ENCODE assay signal across 8 mouse cellular contexts in the genomic region with DNA sequence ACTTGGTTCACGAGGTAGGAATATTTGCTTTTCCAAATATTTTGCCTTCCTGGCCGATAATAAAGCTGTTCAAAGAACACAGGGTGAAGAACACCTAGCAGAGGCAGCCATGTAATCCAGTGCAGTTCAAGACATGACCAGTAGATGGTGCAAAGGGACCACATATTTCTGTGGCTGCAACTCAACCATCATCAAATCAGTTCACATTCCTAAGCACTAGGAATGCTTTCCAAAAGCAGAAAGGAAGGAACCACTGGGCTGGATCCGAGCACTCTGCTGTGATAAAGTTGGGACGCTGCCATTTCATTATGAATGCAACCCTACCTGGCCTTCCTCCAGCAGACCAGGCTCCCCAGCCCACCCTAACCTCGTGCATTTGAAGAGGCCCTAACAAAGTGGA.
DNase-seq lines count a peak whose midpoint lies in the region; ATAC-seq lines count a peak whose summit lies in the region.

No protein-coding gene starts in this region.

- intact Hi-C loops in left cerebral cortex, postnatal 10 days (cut with DNase I) = loop anchor here (5.0 to 10.0 kb wide), 2 partner anchors 221 to 898 kb away; no protein-coding TSS in a partner anchor

- no peaks in the 10 kb centered on the region for H3K27me3 ChIP-seq in liver, embryonic 12.5 days (replicated peaks)
- no peaks in the 10 kb centered on the region for H3K27me3 ChIP-seq in midbrain, embryonic 15.5 days (replicated peaks)

- no peak overlapping the region for H3K27ac ChIP-seq in liver, embryonic 12.5 days
- peak overlapping the region; percentile 22; the same call in 1 of the 2 replicates for H3K27ac ChIP-seq in midbrain, embryonic 15.5 days

- no peak for ATAC-seq in liver, embryonic 12.5 days
- ATAC-seq in midbrain, embryonic 15.5 days (replicated peaks) = peak; percentile 37

- peak; percentile 49 for DNase-seq in liver
- DNase-seq in cerebellum, postnatal 25 days = peak; percentile 80 to 88
- DNase-seq in frontal cortex, postnatal 25 days (ENCODE audit: low spot score in 2 of 2) = peak; percentile 71 to 87
- DNase-seq in induced T-regulatory cell, adult 2 months (ENCODE audit: low read depth) = peak; percentile 78
- DNase-seq in left cerebral cortex, postnatal 10 days (ENCODE audit: extremely low spot score in 1 of 2, low spot score in 2 of 2) = peak; percentile 74 to 85
- DNase-seq in spleen, adult 12 weeks (ENCODE audit: low spot score) = peak; percentile 14

- H3K4me1 ChIP-seq in liver, embryonic 12.5 days = no peaks in the 10 kb centered on the region
- H3K4me1 ChIP-seq in midbrain, embryonic 15.5 days = peaks cover 20% of the 10 kb centered on the region

- no peak overlapping the region for H3K4me2 ChIP-seq in liver, embryonic 12.5 days
- no peak overlapping the region for H3K4me2 ChIP-seq in midbrain, embryonic 15.5 days

- peaks cover 20% of the 10 kb centered on the region for H3K36me3 ChIP-seq in liver, embryonic 12.5 days
- H3K36me3 ChIP-seq in midbrain, embryonic 15.5 days (replicated peaks) = no peaks in the 10 kb centered on the region

- no peaks in the 10 kb centered on the region for H3K9me3 ChIP-seq in liver, embryonic 12.5 days (replicated peaks)
- H3K9me3 ChIP-seq in midbrain, embryonic 15.5 days = no peaks in the 10 kb centered on the region

- no peak overlapping the region for H3K4me3 ChIP-seq in liver, embryonic 12.5 days
- H3K4me3 ChIP-seq in midbrain, embryonic 15.5 days = no peak overlapping the region

- H3K9ac ChIP-seq in liver, embryonic 12.5 days = no peak overlapping the region
- no peak overlapping the region for H3K9ac ChIP-seq in midbrain, embryonic 15.5 days

- 29% methylated on average over 5 of the region's 5 CpGs for WGBS in liver, embryonic 12.5 days (ENCODE audit: insufficient replicate concordance)
- 4% methylated on average over 5 of the region's 5 CpGs for WGBS in midbrain, embryonic 15.5 days

Comparison
In these comparisons a context has a peak if more than half of its experiments do, and no peak if none do; other contexts are left out.
1. DNase-seq: peak in every context shown above with its lines; median percentile 84 in cerebellum, postnatal 25 days; 80 in left cerebral cortex, postnatal 10 days; 79 in frontal cortex, postnatal 25 days; 78 in induced T-regulatory cell, adult 2 months; 49 in liver; 14 in spleen, adult 12 weeks.